Mouse (Mus musculus) right cerebral cortex, postnatal 36 days (tissue): ENCODE data around the gene Sec14l2.
A peak's percentile ranks its signal among the peaks of the same experiment; 100 is the strongest.

ENCODE experiments used
- DNase-seq, 2 experiments: peaks; one replicate each; pipeline ENCODE4 v3.0.0; 2022; ENCODE audit warnings: low spot score in 2 of 2, mixed read lengths in 1 of 2

Sec14l2 gene

GRCm38 (mm10) chr11:4053586-4053985 lies 69.6 kb downstream of the Sec14l2 start:
- DNase-seq: peak; percentile 39 to 43

GRCm38 (mm10) chr11:4048438-4048837 lies 74.8 kb downstream of the Sec14l2 start:
- no peak for DNase-seq

GRCm38 (mm10) chr11:4047766-4048165 lies 75.4 kb downstream of the Sec14l2 start:
- no peak for DNase-seq
